Mouse (Mus musculus): ENCODE results near the gene Ncdn.

DNA sequence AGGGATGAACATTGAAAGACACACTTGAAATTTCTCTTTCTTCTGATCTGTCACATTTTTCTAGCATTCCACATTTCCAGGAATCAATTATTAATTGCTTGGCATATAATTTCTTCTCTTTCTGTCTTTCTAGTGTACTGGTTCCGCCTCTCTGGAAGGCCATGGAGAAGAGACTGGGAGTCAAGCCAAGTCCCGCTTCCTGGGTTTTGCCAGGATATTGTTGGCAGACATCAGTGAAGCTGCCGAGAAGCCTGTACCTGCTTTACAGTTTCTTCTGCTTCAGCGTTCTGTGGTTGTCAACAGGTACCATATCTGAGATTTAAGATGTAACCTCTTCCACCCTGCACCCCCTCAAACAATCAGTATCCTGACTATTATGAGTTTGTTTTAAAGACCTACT lies 3.5 kb upstream of the Ncdn start:
- TF ChIP-seq CTCF (IDR thresholded peaks at IDR 0.05; ENCODE audit: insufficient read depth, low read length): no peak
- TF ChIP-seq POLR2A (IDR thresholded peaks at IDR 0.05; ENCODE audit: borderline replicate concordance, extremely low read depth, low read depth, low read length): no peak
